Mouse (Mus musculus): Measurements from ENCODE around the gene Bag3.

The Bag3 gene

DNA sequence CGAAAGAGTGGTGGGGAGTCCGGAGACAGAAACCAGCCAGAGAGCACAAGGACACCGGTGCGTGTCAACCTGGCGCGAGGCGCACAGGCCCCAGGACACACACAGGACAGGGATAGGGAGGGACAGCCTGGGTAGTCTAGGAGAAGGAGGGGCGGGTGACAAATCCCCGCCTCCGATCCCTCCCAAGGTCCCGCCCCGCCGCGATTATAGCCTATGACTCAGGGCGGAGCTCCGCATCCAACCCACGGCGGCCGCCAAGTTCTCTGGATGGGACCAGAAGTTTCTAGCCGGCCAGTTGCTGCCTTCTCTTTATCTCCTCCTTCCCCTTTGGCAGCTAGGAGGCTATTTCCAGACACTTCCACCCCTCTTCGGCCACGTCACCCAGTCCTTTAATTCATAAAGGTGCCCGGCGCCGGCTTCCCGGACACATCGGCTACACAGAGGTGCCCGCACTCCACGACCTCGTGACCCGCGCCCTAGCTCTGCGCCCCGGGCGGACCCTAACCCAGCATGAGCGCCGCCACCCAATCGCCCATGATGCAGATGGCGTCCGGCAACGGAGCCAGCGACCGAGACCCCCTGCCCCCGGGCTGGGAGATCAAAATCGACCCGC lies at the start of gene Bag3:
Gene Bag3, plus strand, starts transcription at position 268 of the 613 bp plus-strand sequence.
- peak; percentile 69 to 75 for DNase-seq

DNA sequence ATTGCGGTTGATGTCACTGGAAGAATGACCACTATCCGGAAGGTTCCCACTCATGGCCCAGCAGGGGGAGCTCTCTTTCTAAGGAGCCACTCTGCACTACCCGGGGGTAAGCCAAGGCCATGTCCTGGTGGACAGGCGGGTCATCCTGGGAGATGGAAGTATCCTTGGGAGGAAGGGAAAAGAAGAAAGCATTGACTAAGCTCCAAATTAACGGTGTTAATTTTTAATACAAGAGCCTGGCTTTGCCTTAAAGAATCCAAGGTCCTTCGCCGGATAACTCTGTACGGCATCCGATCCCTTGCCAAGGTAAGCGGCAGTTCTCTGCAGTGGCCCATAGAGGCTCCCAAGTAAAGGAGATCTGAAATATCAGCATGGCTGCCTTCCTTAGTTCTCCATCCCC lies 49.1 kb upstream of the Bag3 start:
- peak; percentile 92 to 94 for DNase-seq

DNA sequence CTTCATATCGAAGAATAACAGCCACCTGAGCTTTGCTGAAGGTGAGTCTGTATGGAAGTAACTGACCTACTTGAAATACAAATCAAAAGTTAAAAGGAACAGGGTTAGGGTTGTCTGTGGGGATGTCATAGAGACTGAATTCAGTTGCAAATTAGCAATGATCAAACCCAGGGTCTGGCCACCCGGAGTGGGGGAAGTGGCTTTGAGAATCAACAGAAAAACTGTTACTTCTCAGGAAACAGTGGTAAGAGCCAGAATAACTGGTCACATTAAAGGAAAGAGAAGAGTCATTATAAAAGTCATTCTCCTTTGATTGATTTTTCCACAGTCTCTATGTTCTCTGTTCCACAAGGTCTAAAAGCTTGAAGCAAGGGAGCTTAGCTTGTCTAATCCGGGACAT lies 34.4 kb upstream of the Bag3 start:
- DNase-seq, result no peak

DNA sequence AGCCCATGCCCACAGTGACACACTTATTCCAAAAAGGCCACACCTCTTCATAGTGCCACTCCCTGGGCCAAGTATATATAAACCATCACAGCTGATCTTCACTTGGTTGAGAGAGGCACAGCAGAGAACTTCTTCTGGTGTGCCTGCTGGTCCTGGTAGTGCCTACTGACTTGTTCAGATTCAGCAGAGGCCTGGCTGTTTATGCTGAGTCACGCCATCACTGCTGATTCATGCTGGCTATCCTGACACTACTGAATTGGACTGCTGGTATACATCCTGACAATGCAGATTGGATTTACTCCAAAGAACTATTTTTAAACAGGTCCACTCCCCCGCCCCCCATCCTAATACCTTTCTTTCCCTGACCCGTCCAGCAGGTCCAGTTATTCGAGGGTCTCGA lies 28.9 kb upstream of the Bag3 start:
- no peak for DNase-seq

DNA sequence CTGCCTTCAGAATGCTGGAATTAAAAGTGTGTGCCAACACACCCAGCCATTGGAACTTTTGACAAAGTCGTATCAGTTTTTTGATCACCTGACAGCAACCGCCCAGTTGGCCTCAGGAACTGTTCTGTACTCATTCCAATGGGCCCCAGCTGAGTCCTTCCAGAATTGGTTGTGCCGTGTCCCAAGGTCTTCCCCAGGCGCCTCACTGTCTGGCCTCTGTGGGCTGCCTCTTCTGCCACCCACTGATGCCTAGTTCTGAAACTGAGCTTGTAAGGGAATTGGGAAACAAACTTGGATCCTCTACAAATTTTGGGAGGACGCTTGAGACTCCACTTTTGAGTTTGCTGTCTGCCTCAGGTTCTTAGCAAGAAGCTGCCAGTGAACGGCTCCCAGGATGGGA lies 23.6 kb upstream of the Bag3 start:
- DNase-seq, result no peak

DNA sequence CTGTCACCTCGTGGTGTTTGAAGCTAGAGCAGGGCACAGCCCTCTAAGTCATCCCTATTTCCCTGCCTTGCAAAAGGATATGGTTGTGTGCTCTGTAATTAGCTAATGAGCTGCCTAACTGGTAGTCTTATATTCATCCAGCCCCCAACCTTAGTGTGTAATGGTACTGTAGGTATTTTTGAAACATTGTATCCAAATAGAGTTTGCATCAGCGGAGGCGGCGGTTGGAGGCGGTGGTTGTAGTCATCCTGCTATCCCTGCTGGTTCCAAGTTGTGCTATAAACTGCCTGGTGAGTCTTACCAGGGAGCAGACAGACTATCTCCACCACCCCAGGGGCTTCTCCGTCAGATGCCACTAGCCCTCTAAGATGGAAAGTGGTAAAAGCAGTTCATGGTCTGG lies 19.3 kb upstream of the Bag3 start:
- no peak for DNase-seq

DNA sequence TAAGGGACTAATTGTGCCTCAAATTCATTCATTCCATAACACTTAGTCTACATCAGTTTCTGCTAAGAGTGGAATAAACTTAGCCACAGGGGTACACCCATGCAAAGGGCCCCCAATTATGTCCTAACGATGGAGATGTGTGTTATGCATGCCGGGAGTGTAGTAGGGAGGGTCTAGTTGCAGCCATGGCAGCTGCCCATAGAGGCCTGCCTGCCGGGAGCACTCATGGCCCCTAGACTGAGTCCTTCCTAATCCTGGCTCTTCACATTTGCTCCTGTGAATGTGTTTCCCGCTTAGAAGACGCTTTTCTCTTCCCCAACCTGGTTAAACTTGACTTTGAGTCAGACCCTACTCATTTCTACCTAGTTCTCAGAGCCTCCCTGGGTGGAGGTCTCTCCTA lies 11.5 kb upstream of the Bag3 start:
- DNase-seq, result no peak

DNA sequence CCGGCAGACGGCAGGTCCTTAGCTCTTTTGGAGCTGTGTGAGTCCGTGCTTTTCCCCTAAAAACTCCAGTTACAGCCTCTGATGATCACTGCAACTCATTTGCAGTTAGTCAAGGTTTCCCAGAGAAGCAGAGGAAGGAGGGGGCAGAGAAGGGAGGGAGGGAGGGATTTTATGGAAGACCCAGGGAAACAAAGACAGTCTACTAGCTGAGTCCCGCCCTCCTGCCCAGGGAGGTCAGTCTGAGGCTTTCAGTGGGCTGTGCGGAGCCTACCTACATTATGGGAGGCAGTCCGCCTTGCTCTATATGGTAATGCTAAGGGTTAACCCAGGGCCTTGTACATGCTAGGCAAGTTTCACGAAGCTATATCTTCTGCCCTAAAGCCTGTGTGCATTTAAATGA lies 9.9 kb upstream of the Bag3 start:
- no peak for DNase-seq

DNA sequence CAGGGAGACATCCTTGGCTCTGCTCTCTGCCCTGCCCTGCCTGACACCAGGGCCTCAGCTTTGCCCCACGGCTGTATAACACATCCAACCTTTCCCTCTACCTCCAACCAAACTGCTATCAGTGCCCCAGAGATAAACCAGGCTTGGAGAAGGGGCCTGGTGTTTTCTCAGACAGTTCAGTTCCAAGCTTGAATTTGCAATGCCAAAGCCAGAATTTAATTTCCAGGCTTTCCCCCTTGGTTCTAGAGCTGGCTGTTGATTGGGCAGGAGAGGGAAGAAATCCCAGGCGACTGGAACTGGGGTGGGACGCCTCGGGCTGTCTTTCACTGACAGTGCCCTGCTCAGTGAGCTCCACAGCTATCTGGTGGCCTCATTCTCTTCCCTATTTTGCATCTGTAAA lies 9.1 kb upstream of the Bag3 start:
- DNase-seq, result no peak

DNA sequence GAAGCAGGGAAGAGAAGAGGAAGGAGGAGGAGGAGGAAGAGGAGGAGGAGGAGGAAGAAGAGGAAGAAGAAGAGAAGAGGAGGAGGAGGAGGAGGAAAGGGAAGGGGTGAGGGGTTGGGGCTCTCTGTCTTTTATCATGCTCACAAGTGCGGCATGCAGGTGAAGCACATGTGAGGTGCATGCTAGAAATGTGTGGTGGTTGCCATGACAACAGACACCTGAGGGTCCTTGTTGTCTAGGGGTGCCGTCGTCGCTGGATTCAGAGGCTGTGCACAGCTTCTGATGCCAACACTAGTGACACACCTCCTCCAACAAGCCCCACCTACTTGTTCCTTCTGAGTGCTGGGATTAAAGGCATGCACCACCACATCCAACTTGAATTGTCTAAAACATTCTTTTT lies 7.1 kb upstream of the Bag3 start:
- no peak for DNase-seq

DNA sequence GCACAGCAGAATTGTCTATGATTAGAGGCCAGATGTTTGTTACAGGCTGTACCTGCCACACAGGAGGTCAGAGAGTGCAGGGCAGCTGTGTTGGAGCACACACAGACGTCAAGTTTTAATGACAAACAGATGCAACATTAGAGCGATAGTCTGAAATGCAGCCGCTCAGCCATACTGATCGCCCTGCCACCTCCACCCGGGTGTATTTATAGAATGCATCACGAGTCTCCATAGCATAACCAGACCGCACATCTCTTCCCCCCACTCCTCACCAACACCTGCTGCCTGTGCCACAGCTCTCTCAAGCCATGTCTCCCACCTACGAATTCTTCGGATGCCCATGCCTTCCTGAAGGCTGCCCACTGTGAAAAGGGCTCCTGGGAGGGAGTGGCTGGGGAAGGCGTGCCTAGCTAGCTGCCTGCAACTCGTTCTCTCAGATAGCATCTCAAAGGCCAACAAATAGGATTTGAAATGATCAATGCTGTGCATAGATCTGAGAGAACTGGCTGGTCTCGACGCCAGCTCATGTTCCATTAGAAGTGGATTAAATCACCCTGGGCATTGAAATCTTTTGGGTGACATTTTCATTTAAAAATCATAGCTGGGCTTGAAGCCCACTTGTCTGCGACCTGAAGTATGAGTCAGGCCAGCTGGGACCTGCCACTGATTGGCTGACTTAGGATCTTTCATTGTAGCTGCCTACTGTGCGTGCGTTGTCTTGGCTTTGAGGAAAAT lies 3.9 kb upstream of the Bag3 start:
- no peak for DNase-seq

DNA sequence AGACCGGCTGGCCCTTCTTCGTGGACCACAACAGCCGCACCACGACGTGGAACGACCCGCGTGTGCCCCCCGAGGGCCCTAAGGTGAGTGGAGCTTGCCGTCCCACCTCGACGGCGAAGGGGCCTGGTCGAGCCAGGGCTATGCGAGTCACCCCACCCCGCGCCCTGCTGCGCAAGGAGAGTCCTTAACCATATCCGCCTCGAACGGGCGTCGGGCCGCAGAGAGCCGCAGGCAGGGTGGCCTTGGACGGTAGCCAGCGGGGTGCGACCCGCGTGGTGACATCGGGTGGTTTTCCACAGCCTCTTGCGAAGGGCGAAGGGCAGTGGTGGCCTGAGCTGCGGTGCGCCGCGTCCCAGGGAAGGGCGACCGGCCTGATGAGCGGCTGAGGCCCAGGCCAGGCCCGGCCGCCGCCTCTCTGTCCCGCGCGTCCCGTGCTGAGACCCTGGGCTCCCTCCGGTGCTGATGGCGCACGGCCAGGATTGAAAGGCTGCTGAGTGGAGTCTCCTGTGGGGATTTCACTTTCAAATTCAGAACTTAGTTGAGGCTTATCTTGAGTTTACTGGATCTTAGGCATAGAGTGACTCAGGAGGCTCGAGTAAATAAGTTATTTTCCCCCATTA lies 656 bp downstream of the Bag3 start:
- DNase-seq, result peak; percentile 39 to 58

DNA sequence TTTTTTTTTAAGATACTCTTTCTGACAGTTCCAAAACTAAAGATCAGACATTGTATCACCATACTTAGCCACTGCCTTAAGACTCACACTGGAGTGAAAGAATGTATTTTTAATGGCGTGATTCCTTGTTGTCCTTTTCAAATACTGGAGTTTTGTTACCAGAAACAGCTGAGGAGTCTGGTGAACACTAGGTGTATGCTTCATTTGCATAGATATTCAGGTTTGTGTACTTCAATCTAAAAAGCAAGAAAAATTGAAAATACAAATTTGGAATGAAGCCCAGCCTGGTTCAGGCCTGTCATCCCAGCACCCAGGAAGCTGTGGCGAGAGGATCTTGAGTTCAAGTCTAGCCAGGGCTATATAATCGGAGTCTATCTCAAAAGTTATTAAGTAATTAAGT lies 1.2 kb downstream of the Bag3 start:
- no peak for DNase-seq

DNA sequence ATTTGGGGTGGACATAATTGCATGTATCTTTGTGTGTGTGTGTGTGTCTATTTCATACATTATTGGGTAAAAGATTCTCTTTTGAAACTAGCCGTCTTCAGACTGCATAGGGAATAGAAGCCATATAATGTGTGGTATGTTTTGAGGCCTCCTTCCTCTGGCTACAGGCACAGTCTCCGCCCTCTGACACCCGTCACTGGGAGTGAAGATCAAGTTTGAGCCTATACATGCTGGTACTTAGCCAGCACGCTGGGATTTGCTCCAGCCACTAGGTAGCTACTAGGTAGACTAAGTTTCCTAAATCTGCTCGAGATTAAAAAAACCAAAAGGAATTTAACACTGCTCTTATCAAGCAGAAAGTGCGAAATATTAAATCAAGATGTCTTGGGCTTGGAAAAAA lies 3.2 kb downstream of the Bag3 start:
- no peak for DNase-seq

DNA sequence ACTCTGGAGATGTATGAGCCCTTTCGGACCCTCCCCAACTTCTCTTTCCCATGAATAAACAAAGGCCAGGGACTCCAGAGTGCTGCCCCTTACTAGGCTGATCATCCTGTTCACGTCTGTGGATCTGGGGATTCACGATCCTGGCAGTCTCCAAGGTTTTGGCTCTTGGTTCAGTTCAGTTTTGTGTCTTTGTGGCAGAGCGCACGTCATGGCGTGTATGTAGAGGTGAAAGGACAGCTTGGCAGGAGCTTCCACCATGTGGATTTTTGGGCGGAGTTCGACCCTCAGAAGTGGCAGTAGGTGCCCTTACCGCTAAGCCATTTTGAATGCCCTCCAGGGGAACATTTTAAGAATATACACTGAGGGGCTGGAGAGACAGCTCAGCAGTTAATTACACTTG lies 5.2 kb downstream of the Bag3 start:
- no peak for DNase-seq

DNA sequence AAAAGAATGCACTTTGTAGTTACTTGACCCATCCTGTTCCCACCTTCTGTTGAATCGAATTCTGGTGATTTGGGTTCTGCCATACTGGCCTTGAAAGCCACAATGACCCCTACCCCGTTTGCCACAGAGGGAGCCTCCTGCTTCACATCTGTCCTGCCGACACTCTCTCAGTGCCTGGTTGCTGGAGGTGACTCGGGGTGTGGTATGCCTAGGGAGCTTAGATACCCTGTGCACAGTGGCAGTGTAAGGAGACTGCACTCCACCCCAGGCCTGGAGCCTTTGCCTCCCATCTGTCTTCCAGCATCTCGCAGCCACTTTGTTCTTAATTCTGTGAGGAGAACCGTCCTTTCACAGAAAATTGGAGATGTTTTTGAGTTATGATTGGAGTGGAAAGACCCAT lies 5.7 kb downstream of the Bag3 start:
- no peak for DNase-seq

DNA sequence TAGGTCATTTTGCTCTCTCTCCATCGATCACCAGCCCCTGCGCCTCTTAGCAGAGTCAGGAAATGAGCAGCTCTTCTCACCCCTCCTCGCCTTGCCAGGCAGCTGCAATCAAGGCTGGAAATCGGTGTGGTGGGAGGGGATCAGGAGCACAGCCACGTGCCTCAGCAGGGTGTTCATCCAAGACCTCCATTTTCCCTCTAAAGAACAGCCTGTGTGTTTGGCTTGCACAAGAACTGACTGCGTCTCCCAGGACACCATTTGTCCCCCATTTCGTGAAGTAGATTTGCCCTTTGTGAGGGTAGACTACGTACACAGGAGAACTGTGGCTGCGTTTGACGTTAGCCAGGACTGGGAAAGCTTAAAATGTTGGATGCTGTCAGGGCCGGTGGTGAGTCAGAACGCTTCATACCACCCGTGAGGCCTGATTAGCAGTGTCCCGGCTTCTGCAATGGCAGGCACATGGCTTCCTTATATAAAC lies 6.2 kb downstream of the Bag3 start:
- peak in 1 of 2 experiments; percentile 45 for DNase-seq

DNA sequence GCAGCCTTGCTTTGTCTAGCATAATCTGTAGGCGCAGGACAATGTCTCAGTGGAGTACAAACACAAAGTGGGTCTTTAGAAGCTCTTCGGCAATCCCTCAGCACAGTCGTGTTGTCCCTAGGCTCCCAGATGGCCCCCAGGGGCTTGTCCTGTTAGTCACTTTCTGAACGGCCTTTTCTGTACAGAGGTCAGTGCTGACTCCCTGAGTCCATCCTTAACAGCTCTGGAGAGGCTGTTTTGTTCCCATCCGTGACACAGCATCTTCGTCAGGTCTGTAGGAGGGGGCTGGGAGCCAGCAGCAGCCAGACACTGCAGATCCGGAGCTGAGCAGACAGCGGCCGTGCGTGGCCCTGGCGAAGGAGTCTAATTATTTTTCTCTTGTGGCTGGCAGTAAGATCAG lies 7.6 kb downstream of the Bag3 start:
- peak in 1 of 2 experiments; percentile 50 for DNase-seq

DNA sequence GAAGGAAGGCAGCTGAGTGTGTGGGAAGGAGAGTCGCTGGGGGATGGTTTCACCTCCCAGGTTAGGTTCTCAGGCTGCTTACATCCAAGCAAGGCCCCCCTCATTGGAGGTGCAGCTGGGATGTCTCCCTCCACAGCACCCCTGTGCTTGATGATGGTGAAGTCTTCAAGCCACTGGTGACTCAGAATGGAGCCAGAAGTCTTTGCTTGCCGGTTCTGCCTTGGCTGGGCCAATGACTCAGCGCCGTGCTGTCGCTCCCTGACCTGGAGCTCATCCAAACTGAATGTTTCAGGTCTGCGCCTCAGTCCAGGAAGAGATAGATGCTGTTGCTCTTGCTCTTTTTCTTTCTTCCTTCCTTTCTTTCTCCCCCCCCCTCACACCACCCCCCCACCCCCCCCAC lies 8.5 kb downstream of the Bag3 start:
- peak; percentile 78 to 83 for DNase-seq

DNA sequence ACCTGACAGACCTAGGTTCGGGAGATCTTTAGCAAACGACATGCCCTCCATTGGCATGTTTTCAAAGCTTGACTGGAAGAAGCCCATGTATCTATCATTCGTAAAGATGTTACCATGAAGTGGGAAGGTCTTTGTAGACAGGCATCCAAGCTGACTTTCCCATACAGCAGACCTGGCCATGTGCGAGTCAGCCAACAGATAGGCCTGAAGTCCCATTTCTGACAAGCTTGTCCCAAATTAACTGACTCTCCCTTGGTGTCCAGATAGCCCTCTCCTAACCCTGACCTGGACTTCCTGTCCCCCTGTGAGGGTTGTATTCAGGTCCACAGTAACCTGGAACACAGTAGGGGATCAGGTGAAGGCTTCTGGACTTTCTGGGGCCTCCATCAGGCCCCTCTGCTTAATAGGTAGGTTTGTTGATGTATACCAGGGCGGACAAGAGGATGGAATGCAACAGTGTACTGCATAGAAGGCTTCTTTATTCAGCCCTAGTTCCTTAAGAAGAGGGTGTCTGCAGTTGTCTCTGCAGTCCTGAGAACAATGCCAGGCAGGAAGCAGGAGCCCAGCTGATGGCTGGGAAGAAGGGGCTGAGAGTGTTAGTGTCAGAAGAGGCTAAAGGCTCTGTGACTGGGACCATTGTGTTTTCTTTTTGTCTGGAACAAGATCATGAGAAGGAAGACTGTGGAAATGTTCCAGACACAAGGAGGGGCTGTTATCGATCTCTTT lies 9.2 kb downstream of the Bag3 start:
- no peak for DNase-seq

DNA sequence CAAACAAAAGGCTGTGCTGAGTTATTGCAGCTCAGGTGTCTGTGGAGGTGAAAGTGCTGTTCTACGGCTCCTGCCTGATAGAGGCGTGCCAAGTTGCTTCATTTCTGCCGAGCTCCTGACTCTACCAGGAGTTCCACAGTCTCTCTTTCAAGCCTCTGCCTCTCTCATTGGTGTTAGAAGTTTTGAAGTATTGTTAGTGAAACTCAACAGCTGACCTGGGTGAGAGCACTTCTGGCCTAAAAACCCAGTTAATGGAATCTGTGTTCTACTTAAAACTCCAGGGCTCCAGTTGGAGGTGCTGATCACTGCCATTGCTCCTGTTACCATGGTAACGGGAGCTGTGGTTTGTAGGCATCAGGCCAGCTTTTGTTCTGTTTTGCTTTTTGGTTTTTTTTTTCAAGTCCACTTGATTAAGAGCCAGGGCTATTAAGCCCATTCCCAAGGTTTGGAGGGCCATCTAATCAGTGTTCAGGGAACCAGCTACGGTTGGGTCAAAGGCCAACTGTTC lies 11.6 kb downstream of the Bag3 start:
- peak in 1 of 2 experiments; percentile 46 for DNase-seq

DNA sequence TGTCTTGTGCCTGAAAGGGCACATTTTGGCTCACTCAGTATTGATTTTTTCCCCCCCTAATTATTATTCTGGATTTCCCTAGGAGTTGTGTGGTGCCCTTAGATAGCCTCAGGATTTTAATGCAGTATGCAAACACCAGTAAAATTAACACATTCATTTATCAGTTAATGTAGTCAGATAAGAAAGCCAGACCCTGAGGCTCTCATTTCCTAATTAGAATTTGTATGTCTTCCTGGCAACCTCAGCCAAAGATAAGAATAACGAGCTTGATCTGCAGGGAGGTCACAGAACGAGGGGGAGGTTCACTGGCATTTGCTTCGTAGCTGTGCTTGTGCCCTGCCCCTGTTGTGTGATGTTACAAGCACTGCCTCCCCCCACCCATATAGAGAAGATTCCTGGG lies 12.7 kb downstream of the Bag3 start:
- DNase-seq, result no peak

DNA sequence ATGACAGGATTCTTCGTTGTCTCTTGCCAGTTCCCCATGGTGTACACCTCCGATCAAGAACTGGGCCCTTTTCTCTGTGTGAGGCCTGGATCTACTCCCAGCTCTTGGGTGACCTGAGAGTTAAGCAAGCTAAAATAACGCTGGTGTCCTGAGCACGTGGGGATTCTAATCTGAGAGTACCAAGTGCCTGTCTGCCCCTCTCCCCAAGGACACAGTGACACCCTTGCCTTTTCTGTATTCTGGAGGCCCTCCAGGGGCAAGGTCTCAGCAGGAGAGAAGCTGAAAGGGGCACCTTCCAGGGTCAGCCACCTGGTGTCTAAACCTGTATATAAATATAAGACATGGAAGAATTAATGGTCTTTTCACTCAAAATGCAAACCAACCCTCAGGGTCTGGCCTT lies 14.3 kb downstream of the Bag3 start:
- DNase-seq, result no peak

Measured in cerebellum, postnatal 14 days (tissue).